Mouse (Mus musculus): Measurements from ENCODE around the gene Gar1. TPM values are rescaled to one million over a fixed set of nuclear protein-coding genes. Genes with fewer than 3 reads are reported as not detected.

Gar1 gene
- 10 to 100 TPM; 17.5 to 19.6 TPM for total RNA-seq (2021)
- long read RNA-seq, experiment 1, transcript Gar1-201 (7 exons, 1,271 nt) = major isoform, 5 of 6 reads
- long read RNA-seq, experiment 1, partial matches to known transcripts = 0 of 6 reads
- long read RNA-seq, experiment 1, other reads (novel, unspliced or antisense) = 1 of 6 reads
- long read RNA-seq, experiment 2, transcript Gar1-201 (7 exons, 1,271 nt) = major isoform, 5 of 10 reads
- long read RNA-seq, experiment 2, partial matches to known transcripts = 1 of 10 reads
- long read RNA-seq, experiment 2, other reads (novel, unspliced or antisense) = 4 of 10 reads

DNA sequence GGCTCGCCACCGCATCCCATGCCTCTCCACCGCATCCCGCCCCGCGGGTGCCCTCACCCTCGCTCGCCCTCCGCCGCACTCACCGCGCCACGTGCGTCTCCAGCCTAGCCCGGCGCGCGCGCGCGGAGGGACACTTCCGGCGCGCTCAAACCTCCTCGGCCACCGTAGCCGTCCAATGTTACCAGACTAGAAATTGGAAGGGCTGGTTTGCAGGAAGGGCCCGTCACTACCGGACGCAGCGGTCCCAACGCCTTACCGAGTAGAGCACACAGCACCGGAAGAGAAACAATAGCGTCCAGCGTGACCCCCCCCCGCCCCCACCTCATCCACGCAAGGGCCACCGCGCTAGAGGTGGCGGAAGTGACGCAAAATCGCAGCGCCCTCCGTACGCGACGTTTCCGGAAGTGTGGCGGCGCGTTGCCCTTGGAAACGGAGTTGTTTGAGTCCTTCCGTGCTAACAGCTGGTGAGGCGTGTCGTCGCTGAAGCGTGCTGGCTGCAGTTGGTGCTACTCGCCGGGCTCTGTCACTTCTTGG lies at the start of gene Gar1:
Gar1 (minus strand) TSS at position 362 of the 534 bp plus-strand sequence.
- intact Hi-C loops (cut with DNase I) = loop anchor here (2.0 to 5.0 kb wide), 3 partner anchors 48 to 901 kb away; partner anchors contain the start of genes Pla2g12a, Rpl34 and Sec24b

DNA sequence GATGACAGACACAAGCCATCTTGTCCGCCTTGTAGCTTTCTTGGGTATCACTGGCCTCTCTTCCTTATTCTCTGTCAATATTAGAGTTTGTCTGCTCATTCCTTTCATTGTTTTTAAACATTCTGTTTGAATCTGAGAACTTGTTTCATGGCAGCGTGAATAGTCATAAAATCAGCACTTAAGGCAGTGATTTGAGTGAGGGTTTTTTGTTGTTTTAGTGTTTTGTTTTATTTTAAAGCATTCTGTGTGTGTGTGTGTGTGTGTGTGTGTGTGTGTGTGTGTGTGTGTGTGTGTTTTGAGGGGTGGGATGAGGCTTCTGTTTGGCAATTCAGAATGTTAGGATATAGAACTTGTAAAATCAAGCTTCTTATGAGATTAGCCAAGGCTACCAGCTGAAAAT lies 48.7 kb upstream of the Gar1 start:
- intact Hi-C loops (cut with DNase I) = loop anchor here (2.0 to 5.0 kb wide), 2 partner anchors 49 to 177 kb away; partner anchors contain the start of gene Gar1
- Histone ChIP-seq H3K4me3 (peak overlapping the region; percentile 96), H3K27ac (peak overlapping the region; percentile 92)
- no peak for DNase-seq
- TF ChIP-seq CTCF (IDR thresholded peaks at IDR 0.05) = no peak

More for the DNA sequence above, at the start of gene Gar1:
- peak; percentile 97 for DNase-seq
- no peak for TF ChIP-seq CTCF (IDR thresholded peaks at IDR 0.05)
- H3K4me3 ChIP-seq = peak within 1 kb of the TSS; percentile 84
- peak within 1 kb of the TSS; percentile 97 for H3K27ac ChIP-seq

DNA sequence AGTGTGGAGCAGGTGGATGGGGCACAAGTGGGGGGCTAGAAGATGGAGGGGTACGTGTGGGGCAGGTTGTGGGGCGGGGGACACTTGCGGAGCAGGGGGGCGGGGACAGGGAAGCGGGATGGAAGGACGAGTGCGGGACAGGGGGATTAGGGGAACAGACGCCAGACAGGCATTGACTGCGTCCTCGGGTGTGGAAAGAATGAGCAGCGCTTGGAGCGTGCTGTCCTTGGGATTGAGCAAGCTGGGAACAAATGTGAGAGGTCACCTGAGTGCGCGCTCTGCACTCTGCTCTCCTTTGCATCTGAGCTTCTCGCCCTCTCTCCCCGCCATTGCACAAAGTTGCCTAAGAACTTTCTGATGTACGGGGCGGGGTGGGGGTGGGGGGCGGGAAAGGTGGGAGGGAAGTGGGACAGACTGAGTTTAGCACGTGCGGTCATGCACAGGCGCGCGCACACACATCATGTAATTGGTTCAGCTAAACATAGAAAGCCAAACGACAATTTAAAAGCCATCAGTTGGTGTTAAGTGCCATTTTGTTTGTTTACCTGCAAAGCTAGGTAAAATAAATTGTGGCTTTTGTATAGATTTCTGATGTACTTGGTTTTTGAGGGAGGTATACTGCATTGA lies 48.0 kb upstream of the Gar1 start:
- no peak for TF ChIP-seq CTCF (IDR thresholded peaks at IDR 0.05)
- peak overlapping the region; percentile 96 for H3K4me3 ChIP-seq
- H3K27ac ChIP-seq = peak overlapping the region; percentile 92
- peak; percentile 70 for DNase-seq
- intact Hi-C loops (cut with DNase I) = loop anchor here (2.0 to 5.0 kb wide), 2 partner anchors 48 to 178 kb away; partner anchors contain the start of gene Gar1

DNA sequence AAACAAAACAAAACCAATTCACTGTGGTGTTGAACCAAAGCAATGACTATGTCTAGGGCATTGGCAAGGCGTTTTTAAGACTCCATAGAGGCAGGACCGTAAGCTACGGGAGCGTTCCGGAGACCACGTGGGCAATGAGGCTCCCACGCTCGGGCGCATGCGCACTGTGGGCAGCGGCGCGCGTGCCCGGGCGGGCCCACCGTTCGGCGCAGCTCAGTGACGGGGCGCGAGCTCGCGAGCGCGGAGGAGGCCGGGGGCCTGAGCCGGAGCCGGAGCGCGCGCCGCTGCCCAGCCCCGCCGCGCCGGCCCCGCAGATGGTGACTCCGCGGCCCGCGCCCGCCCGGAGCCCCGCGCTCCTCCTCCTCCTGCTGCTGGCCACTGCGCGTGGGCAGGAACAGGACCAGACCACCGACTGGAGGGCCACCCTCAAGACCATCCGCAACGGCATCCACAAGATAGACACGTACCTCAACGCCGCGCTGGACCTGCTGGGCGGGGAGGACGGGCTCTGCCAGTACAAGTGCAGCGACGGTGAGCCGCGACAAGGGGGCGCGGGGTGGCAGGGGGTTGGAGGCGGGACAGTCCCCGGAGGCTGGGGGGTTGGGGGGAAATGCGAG lies 47.3 kb upstream of the Gar1 start, which contains the start of gene Pla2g12a:
Pla2g12a (plus strand) TSS at position 202 of the 617 bp plus-strand sequence.
- no peak for TF ChIP-seq CTCF (IDR thresholded peaks at IDR 0.05)
- intact Hi-C loops (cut with DNase I) = loop anchor here (2.0 to 5.0 kb wide), 2 partner anchors 48 to 179 kb away; partner anchors contain the start of gene Gar1
- Histone ChIP-seq H3K27ac (peak within 1 kb of the TSS; percentile 92), H3K4me3 (peak within 1 kb of the TSS; percentile 96)
- peak; percentile 96 for DNase-seq

DNA sequence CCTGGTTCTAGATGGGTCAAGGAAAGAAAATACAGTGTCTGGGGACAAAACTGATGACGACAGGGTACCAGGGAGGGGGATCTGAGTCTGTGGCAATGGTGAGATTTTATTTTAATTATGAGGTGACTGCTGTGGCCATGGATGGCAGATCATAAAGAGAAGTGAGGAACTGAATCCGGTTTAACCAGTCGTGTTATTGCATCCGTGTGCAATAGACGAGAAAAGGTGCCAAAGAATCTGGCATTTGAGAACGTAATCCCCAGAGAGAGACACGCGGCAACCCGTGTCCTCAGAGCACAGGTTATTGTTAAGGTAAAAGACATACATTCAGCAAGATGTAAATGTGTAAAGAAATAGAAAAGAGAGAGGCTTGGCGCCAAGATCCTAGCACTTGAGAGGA lies 46.1 kb upstream of the Gar1 start:
- intact Hi-C loops (cut with DNase I) = loop anchor here (5.0 kb wide), 1 partner anchor 180 kb away; no protein-coding TSS in a partner anchor
- no peak for TF ChIP-seq CTCF (IDR thresholded peaks at IDR 0.05)

DNA sequence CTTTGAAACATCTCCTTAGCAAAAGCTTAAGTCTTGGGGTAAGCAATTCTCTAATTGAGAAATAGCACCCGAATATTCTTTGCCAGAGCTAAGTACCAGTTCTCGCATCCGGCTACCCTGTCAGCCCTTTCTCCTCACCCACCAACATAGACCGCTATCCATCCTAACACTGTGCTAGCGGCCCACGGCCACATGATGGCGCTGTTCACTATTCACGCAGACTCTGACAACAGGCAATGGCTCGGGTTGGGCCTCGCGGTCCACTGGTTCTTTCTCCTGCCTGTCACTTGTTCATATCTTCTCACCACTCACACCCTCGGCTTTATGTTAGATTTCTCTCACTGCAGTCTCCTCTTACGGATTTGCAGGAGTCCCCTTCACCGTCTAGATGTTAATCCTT lies 32.5 kb upstream of the Gar1 start:
- TF ChIP-seq CTCF (IDR thresholded peaks at IDR 0.05) = peak; percentile 73
- peak; percentile 46 for DNase-seq
- Histone ChIP-seq H3K27ac (no peak overlapping the region), H3K4me3 (no peak overlapping the region)
- intact Hi-C loops (cut with DNase I) = loop anchor here (2.0 kb wide), 1 partner anchor 217 kb away; no protein-coding TSS in a partner anchor

More for the DNA sequence above, 46.1 kb upstream of the Gar1 start:
- DNase-seq = no peak
- Histone ChIP-seq H3K27ac (no peak overlapping the region), H3K4me3 (no peak overlapping the region)

DNA sequence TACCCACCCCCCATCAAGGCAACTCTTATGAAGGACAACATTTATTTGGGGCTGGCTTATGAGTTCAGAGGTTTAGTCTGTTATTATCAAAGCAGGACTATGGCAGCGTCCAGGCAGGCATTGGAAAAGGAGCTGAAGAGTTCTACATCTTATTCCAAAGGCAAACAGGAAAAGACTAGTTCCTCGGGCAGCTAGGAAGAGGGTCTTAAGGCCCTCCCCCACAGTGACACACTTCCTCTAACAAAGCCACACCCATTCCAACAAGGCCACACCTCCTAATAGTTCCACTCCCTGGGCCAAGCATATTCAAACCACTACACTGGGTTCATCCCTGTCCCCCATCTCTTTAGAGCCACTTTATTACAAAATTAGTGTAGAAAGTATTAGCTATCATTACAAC lies 31.4 kb upstream of the Gar1 start:
- DNase-seq = no peak
- no peak for TF ChIP-seq CTCF (IDR thresholded peaks at IDR 0.05)
- no peak overlapping the region for H3K4me3 ChIP-seq
- H3K27ac ChIP-seq = no peak overlapping the region
- intact Hi-C loops (cut with DNase I) = loop anchor here (2.0 kb wide), 1 partner anchor 218 kb away; no protein-coding TSS in a partner anchor

DNA sequence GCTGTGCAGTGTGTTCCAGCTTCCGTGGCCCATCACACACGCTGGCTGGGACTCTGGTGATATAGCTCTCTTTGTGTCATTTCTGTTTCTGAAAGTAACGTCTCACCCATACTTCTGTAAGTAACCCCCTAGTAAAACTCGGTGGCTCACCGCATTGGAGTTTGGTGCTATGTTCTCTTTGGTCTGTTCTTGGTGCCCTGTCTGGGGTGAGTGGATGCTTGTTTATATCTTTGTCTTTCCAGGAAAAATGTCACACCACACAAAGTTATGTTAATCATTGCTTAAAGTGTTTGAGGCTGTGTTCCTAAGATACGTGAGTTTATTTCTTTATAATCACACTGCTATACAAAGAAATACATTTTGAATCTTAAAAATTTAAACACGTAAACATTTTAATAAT lies 15.7 kb upstream of the Gar1 start:
- Histone ChIP-seq H3K4me3 (no peak overlapping the region), H3K27ac (no peak overlapping the region)
- TF ChIP-seq CTCF (IDR thresholded peaks at IDR 0.05) = no peak
- intact Hi-C loops (cut with DNase I) = no loop called here
- no peak for DNase-seq

DNA sequence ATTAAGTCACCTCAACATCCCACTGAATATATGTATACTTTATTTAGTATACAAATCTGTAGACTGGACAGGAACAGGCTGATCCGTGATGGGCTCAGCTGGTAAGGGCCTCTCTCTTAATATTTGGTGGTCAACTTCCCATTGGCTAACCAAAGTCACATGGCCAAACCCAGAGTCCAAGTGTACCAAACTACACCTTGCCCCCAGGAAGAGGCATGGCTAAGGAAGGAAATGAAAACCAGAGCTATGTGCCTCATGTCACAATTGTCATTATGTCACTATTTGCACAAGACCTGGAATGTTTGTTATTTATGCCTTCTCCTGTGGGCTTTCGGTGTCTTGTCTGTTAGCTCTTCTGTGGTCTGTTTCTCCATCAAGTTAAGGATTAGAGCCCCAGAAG lies 14.7 kb upstream of the Gar1 start:
- intact Hi-C loops (cut with DNase I) = no loop called here
- no peak for DNase-seq
- no peak overlapping the region for H3K27ac ChIP-seq
- no peak for TF ChIP-seq CTCF (IDR thresholded peaks at IDR 0.05)
- H3K4me3 ChIP-seq = no peak overlapping the region

DNA sequence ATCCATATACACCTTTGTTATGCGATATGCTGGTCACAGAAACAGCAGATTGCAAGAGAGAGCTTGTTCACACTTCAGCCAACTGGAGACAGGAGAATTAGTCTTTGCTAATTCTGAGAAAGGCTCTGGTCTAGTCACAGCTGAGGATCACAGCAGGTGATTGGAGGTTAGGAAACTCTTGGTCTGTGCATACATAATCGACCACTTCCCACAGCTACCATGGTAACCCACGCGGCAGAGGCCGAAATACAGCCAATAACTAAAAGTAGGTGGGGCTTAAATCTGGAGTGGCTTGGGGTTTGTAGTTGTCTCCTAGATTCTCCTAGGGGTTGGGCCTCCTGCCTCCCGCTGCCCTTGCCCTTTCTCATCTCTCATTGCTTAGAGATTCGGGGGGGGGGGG lies 6.8 kb upstream of the Gar1 start:
- intact Hi-C loops (cut with DNase I) = no loop called here
- no peak for TF ChIP-seq CTCF (IDR thresholded peaks at IDR 0.05)

DNA sequence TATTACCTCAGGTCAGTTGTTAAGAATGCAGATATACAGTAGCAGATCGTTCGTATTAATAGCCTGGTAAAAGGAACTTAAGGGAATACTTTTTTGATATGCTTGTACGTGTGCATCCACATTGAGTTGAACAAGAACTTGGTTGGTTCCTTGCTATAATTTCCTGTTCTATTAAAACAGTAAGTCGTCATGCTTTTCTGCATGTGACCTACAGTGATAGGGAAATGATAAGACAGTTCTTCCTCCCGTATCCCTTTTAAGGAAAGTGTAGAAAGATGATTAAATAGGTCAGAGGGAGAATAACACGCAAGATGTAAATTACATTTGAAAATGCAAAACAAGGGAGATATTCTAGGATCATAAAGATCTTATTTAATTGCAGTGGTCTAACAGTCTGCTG lies 5.8 kb upstream of the Gar1 start:
- TF ChIP-seq CTCF (IDR thresholded peaks at IDR 0.05) = no peak
- H3K4me3 ChIP-seq = no peak overlapping the region
- no peak overlapping the region for H3K27ac ChIP-seq
- intact Hi-C loops (cut with DNase I) = no loop called here
- DNase-seq = no peak

More for the DNA sequence above, 6.8 kb upstream of the Gar1 start:
- DNase-seq = no peak
- no peak overlapping the region for H3K27ac ChIP-seq
- no peak overlapping the region for H3K4me3 ChIP-seq

DNA sequence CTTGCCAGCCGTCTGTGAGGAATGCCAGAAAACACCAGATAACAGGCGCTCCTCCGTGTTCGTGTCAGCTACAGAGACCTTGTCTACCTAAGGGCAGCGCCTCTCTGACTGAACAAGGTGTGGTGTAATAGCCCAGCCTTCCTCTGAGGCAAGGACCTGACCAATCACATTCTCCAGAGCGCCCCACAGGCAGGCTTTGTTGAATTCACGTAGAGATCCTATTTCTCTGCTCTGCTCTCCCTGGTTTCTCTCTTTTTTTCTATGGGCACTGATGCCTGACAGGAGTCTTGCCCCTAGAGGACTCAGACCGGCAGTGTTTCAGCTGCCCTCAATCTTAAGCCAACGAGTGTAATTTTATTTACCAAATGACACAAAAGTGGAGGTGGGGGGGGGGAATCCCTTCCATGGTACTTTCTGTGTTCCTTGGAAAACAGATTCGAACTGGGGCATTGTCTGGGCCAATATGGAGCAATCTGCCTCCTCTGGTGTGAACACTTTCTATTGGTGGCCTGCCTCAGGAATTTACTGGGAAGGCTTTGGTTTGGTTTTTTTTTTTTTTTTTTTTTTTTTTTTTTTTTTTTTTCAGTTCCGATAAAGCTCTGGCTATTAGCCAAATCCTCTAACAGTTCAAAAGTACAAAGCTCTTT lies 5.0 kb upstream of the Gar1 start:
- no peak for DNase-seq
- intact Hi-C loops (cut with DNase I) = no loop called here
- TF ChIP-seq CTCF (IDR thresholded peaks at IDR 0.05) = no peak
- Histone ChIP-seq H3K4me3 (no peak overlapping the region), H3K27ac (no peak overlapping the region)
